Mouse (Mus musculus) adrenal gland, postnatal 36 days (tissue): ENCODE measurements around the gene Reg3b. TPM values are rescaled to one million over a fixed set of nuclear protein-coding genes. Genes with fewer than 3 reads are reported as not detected.
"Not testable (repeated sequence)": the region's sequence is repeated elsewhere in the genome, so short reads cannot be mapped to it uniquely, and the experiment has no call there.

ENCODE experiments used
- DNase-seq, 2 experiments: peaks; one replicate each; pipeline ENCODE4 v3.0.0; 2021; ENCODE audit warnings: mixed read lengths in 1 of 2
- long read RNA-seq, 2 experiments: library from polyadenylated mRNA; stranded (forward); transcript quantifications; one replicate each; pipeline ENCODE4 v2.0.0; 2021; ENCODE audit warnings: borderline sequencing depth in 2 of 2
- total RNA-seq, 2 experiments: library from RNA; stranded (reverse); gene quantifications; 2 replicates each; pipeline ENCODE4 v1.2.3; 2021

Reg3b gene
- total RNA-seq: not detected
- long read RNA-seq, experiment 1: 0 reads
- long read RNA-seq, experiment 2: 0 reads

GRCm38 (mm10) chr6:78370357-78370756, at the start of gene Reg3b:
Gene Reg3b (plus strand): TSS chr6:78370657.
- DNase-seq: no peak

- DNase-seq: no peak
These were observed 42.7 kb upstream of the Reg3b start for GRCm38 (mm10) chr6:78327798-78328197.

GRCm38 (mm10) chr6:78329166-78329565, 41.3 kb upstream of the Reg3b start:
- no peak for DNase-seq

GRCm38 (mm10) chr6:78331919-78332569, 38.4 kb upstream of the Reg3b start:
- no peak for DNase-seq

GRCm38 (mm10) chr6:78340296-78340695, 30.2 kb upstream of the Reg3b start:
- DNase-seq: no peak

- DNase-seq: no peak
These were observed 28.8 kb upstream of the Reg3b start for GRCm38 (mm10) chr6:78341689-78342088.

GRCm38 (mm10) chr6:78361971-78362563, 8.4 kb upstream of the Reg3b start:
- no peak for DNase-seq

GRCm38 (mm10) chr6:78378765-78379164, 8.3 kb downstream of the Reg3b start, which contains the start of gene Reg3d:
Gene Reg3d (minus strand): TSS chr6:78378865.
- DNase-seq: no peak

- DNase-seq: no peak
These were observed 10.0 kb downstream of the Reg3b start, which contains the start of gene Reg3a for GRCm38 (mm10) chr6:78380409-78380808. Gene Reg3a (plus strand): TSS chr6:78380709.

- DNase-seq: no peak
These were observed 15.2 kb downstream of the Reg3b start for GRCm38 (mm10) chr6:78385609-78386008.

- not testable (repeated sequence) for DNase-seq
These were observed 24.9 kb downstream of the Reg3b start, which contains the start of gene Reg2 for GRCm38 (mm10) chr6:78395323-78395722. Gene Reg2 (plus strand): TSS chr6:78395623.

- not testable (repeated sequence) for DNase-seq
These were observed 52.0 kb downstream of the Reg3b start, which contains the start of gene Reg1 for GRCm38 (mm10) chr6:78422411-78422810. Gene Reg1 (plus strand): TSS chr6:78422711.

Other genes with a start within 250 kb of the Reg3b start
- gene Reg3d, start 8.2 kb downstream of the Reg3b start, total RNA-seq: not detected
- not detected for gene Reg3a, start 10.1 kb downstream of the Reg3b start, total RNA-seq
- gene Reg2, start 25.0 kb downstream of the Reg3b start, total RNA-seq: not detected
- not detected for gene Reg1, start 52.1 kb downstream of the Reg3b start, total RNA-seq
- gene Reg3g, start 98.2 kb downstream of the Reg3b start, total RNA-seq: not detected